Mouse (Mus musculus) small intestine, adult 2 months (tissue): Measurements from ENCODE around the gene Lef1. TPM values are rescaled to one million over a fixed set of nuclear protein-coding genes. Genes with fewer than 3 reads are reported as not detected.

Experiments
- H3K27ac ChIP-seq: fragments of 200-500 bp; 2 replicates; pipeline ENCODE4 v1.5.1; 2012; ENCODE audit warnings: low read depth, low read length, control low read depth, inconsistent platforms; ENCODE audit not compliant: insufficient read depth
- H3K27me3 ChIP-seq: fragments of 200-500 bp; 2 replicates; pipeline ENCODE4 v1.6.1; 2012; ENCODE audit warnings: mild to moderate bottlenecking, moderate library complexity, low read length, inconsistent platforms; ENCODE audit not compliant: control insufficient read depth, insufficient read depth
- H3K36me3 ChIP-seq: fragments of 200-500 bp; 2 replicates; pipeline ENCODE4 v1.6.1; 2012; ENCODE audit warnings: mild to moderate bottlenecking, low read length, control low read depth, inconsistent platforms; ENCODE audit not compliant: control insufficient read depth, insufficient read depth
- H3K4me1 ChIP-seq: fragments of 200-500 bp; 2 replicates; pipeline ENCODE4 v1.6.1; 2012; ENCODE audit warnings: low read length, inconsistent platforms, mixed read lengths; ENCODE audit not compliant: control insufficient read depth, insufficient read depth, insufficient read length
- H3K4me3 ChIP-seq: fragments of 200-500 bp; 2 replicates; pipeline ENCODE4 v1.5.1; 2012; ENCODE audit warnings: low read depth, mild to moderate bottlenecking, control low read depth, inconsistent platforms, low read length, moderate library complexity
- CTCF ChIP-seq: fragments of 200-500 bp; IDR thresholded peaks from 2 replicates; pipeline ENCODE4 v1.5.1; 2012; ENCODE audit warnings: low read depth, mild to moderate bottlenecking, control low read depth, inconsistent platforms, low read length, moderate library complexity, mixed read lengths; ENCODE audit not compliant: insufficient replicate concordance, insufficient read length; ENCODE audit errors: extremely low read depth
- POLR2A ChIP-seq: fragments of 200-500 bp; IDR thresholded peaks from 2 replicates; pipeline ENCODE4 v1.6.1; 2012; ENCODE audit warnings: low read depth, mild to moderate bottlenecking, control low read depth, inconsistent platforms, low read length, moderate library complexity
- WGBS: fragments of 180-500 bp; shearing (Covaris S2); methylation state at CpG from one replicate; pipeline ENCODE4 v1.1.7; 2018; 5-methylcytosine and 5-hydroxymethylcytosine counted together
- polyA plus RNA-seq: library from polyadenylated mRNA; depleted of rRNA; stranded (reverse); fragments of >200 nt; gene quantifications from 2 replicates; pipeline ENCODE4 v1.2.3, GENCODE M21; 2012

Gene Lef1
- polyA plus RNA-seq, 1 experiment = 1.1 TPM

GRCm38 (mm10) chr3:131093736-131094135, 16.5 kb upstream of the Lef1 start:
- TF ChIP-seq POLR2A (no peak), CTCF (no peak)
- no peaks in the 10 kb centered on the region for H3K36me3 ChIP-seq
- WGBS = 40% methylated on average over 12 of the region's 12 CpGs
- H3K4me3 ChIP-seq = no peak overlapping the region
- no peaks in the 10 kb centered on the region for H3K27me3 ChIP-seq
- no peaks in the 10 kb centered on the region for H3K4me1 ChIP-seq
- H3K27ac ChIP-seq = no peak overlapping the region

GRCm38 (mm10) chr3:131096105-131096504, 14.2 kb upstream of the Lef1 start:
- H3K27me3 ChIP-seq = no peaks in the 10 kb centered on the region
- no peaks in the 10 kb centered on the region for H3K4me1 ChIP-seq
- H3K36me3 ChIP-seq = no peaks in the 10 kb centered on the region
- H3K4me3 ChIP-seq = no peak overlapping the region
- TF ChIP-seq POLR2A (no peak), CTCF (no peak)
- H3K27ac ChIP-seq = no peak overlapping the region
- 92% methylated on average over 4 of the region's 4 CpGs for WGBS

- no peak overlapping the region for H3K27ac ChIP-seq
- H3K4me3 ChIP-seq = no peak overlapping the region
- no peak for TF ChIP-seq POLR2A
- no peak for TF ChIP-seq CTCF
- WGBS = 23% methylated on average over 13 of the region's 13 CpGs
- H3K4me1 ChIP-seq = peaks cover 6% of the 10 kb centered on the region; the same call in 1 of the 2 replicates
- no peaks in the 10 kb centered on the region for H3K36me3 ChIP-seq
- H3K27me3 ChIP-seq = peaks cover 20% of the 10 kb centered on the region
Observed at GRCm38 (mm10) chr3:131102191-131102774, 8.0 kb upstream of the Lef1 start.

GRCm38 (mm10) chr3:131105362-131105761, 4.9 kb upstream of the Lef1 start:
- Histone ChIP-seq H3K27ac (no peak overlapping the region), H3K36me3 (no peaks in the 10 kb centered on the region), H3K4me3 (no peak overlapping the region), H3K4me1 (peaks cover 10% of the 10 kb centered on the region), H3K27me3 (peaks cover 47% of the 10 kb centered on the region)
- WGBS = 55% methylated on average over 8 of the region's 8 CpGs
- TF ChIP-seq CTCF (no peak), POLR2A (no peak)

GRCm38 (mm10) chr3:131105940-131106401, 4.3 kb upstream of the Lef1 start:
- TF ChIP-seq CTCF (no peak), POLR2A (no peak)
- no peaks in the 10 kb centered on the region for H3K36me3 ChIP-seq
- WGBS = under 1% methylated on average over 36 of the region's 36 CpGs
- no peak overlapping the region for H3K27ac ChIP-seq
- peak overlapping the region; percentile 42 for H3K4me3 ChIP-seq
- H3K4me1 ChIP-seq = peaks cover 11% of the 10 kb centered on the region
- peaks cover 54% of the 10 kb centered on the region for H3K27me3 ChIP-seq

GRCm38 (mm10) chr3:131106451-131107291, 3.6 kb upstream of the Lef1 start:
- H3K27ac ChIP-seq = no peak overlapping the region
- TF ChIP-seq POLR2A (no peak), CTCF (no peak)
- peak overlapping the region; percentile 42 for H3K4me3 ChIP-seq
- H3K4me1 ChIP-seq = peaks cover 13% of the 10 kb centered on the region
- 2% methylated on average over 45 of the region's 45 CpGs for WGBS
- peaks cover 61% of the 10 kb centered on the region for H3K27me3 ChIP-seq
- no peaks in the 10 kb centered on the region for H3K36me3 ChIP-seq

- H3K36me3 ChIP-seq = no peaks in the 10 kb centered on the region
- 3% methylated on average over 34 of the region's 34 CpGs for WGBS
- no peak overlapping the region for H3K27ac ChIP-seq
- H3K27me3 ChIP-seq = peaks cover 66% of the 10 kb centered on the region
- peaks cover 16% of the 10 kb centered on the region for H3K4me1 ChIP-seq
- no peak for TF ChIP-seq POLR2A
- H3K4me3 ChIP-seq = no peak overlapping the region
Observed at GRCm38 (mm10) chr3:131107301-131108093, 2.8 kb upstream of the Lef1 start.
